Mouse (Mus musculus) liver, postnatal 0 days (tissue): ENCODE data around the gene Serpina6. TPM values are rescaled to one million over a fixed set of nuclear protein-coding genes. Genes with fewer than 3 reads are reported as not detected.
"Not testable (repeated sequence)": the region's sequence is repeated elsewhere in the genome, so short reads cannot be mapped to it uniquely, and the experiment has no call there.

Experiments used
- ATAC-seq: fragments of 200-750 bp; cut with Nextera tagmentation; 2 replicates; pipeline ENCODE4 v1.8.0; 2017; ENCODE audit warnings: mild to moderate bottlenecking, moderate library complexity
- DNase-seq: peaks from one replicate; pipeline ENCODE4 v3.0.0-alpha.2; 2016
- H3K27ac ChIP-seq: fragments of 300-500 bp; sonication (generic); 2 replicates; pipeline ENCODE4 v1.5.1; 2014; ENCODE audit warnings: antibody characterized with exemption, moderate library complexity, mild to moderate bottlenecking, low read depth
- H3K27me3 ChIP-seq: fragments of 300-500 bp; sonication (generic); 2 replicates; pipeline ENCODE4 v1.6.1; 2014; ENCODE audit warnings: low read length, control low read depth, mixed read lengths; ENCODE audit not compliant: insufficient read depth
- H3K36me3 ChIP-seq: fragments of 300-500 bp; sonication (generic); replicated peaks from 2 replicates; pipeline ENCODE4 v1.6.1; 2014; ENCODE audit warnings: mild to moderate bottlenecking, control low read depth, low read length, moderate library complexity, mixed read lengths; ENCODE audit not compliant: insufficient read depth
- H3K4me1 ChIP-seq: fragments of 300-500 bp; sonication (generic); 2 replicates; pipeline ENCODE4 v1.6.1; 2014; ENCODE audit warnings: antibody characterized with exemption, mild to moderate bottlenecking, control low read depth; ENCODE audit not compliant: insufficient read depth
- H3K4me2 ChIP-seq: fragments of 300-500 bp; sonication (generic); 2 replicates; pipeline ENCODE4 v1.6.1; 2014; ENCODE audit warnings: low read depth, mild to moderate bottlenecking, low read length, moderate library complexity, mixed read lengths
- H3K4me3 ChIP-seq: fragments of 300-500 bp; sonication (generic); 2 replicates; pipeline ENCODE4 v1.5.1; 2014; ENCODE audit warnings: low read depth, low read length
- H3K9ac ChIP-seq: fragments of 300-500 bp; sonication (generic); replicated peaks from 2 replicates; pipeline ENCODE4 v1.6.1; 2014; ENCODE audit warnings: mild to moderate bottlenecking, moderate library complexity
- H3K9me3 ChIP-seq: fragments of 300-500 bp; sonication (generic); 2 replicates; pipeline ENCODE4 v1.6.1; 2016; ENCODE audit warnings: mild to moderate bottlenecking, control low read depth, low read length, mixed read lengths
- CTCF ChIP-seq: sonication (generic); IDR thresholded peaks from 2 replicates; pipeline ENCODE4 v1.5.1; 2016; ENCODE audit warnings: antibody characterized with exemption, low read depth
- EP300 ChIP-seq: IDR thresholded peaks from 2 replicates; pipeline ENCODE4 v1.6.1; 2016; ENCODE audit warnings: antibody characterized with exemption, low read depth, mild to moderate bottlenecking
- WGBS: fragments of 180-500 bp; shearing (Covaris S2); extraction: QIAGEN DNeasy Blood & Tissue Kit; methylation state at CpG from one replicate; pipeline ENCODE4 v1.1.7; 2014; ENCODE audit not compliant: insufficient replicate concordance; 5-methylcytosine and 5-hydroxymethylcytosine counted together
- polyA plus RNA-seq: library from polyadenylated mRNA; unstranded; fragments of >200 nt; fragmentation: Nextera tagmentation; extraction: Ambion mirVana; gene quantifications from 2 replicates; pipeline ENCODE4 v1.2.1, GENCODE M21; 2015

Gene Serpina6
- polyA plus RNA-seq, 1 experiment from 2014 or later, result 5.8 TPM

GRCm38 (mm10) chr12:103687021-103687420 lies 30.0 kb upstream of the Serpina6 start:
- H3K4me3 ChIP-seq, result no peak overlapping the region
- peak; percentile 44; the same call in 1 of the 2 replicates for ATAC-seq
- H3K9me3 ChIP-seq, result no peaks in the 10 kb centered on the region
- DNase-seq, result no peak
- H3K4me2 ChIP-seq, result no peak overlapping the region
- H3K27ac ChIP-seq, result no peak overlapping the region
- no peaks in the 10 kb centered on the region for H3K36me3 ChIP-seq
- TF ChIP-seq CTCF, result no peak
- TF ChIP-seq EP300, result no peak
- WGBS, result 40% methylated on average over 7 of the region's 7 CpGs
- H3K27me3 ChIP-seq, result no peaks in the 10 kb centered on the region
- H3K4me1 ChIP-seq, result no peaks in the 10 kb centered on the region; the same call in none of the 2 replicates
- no peak overlapping the region for H3K9ac ChIP-seq

DNA sequence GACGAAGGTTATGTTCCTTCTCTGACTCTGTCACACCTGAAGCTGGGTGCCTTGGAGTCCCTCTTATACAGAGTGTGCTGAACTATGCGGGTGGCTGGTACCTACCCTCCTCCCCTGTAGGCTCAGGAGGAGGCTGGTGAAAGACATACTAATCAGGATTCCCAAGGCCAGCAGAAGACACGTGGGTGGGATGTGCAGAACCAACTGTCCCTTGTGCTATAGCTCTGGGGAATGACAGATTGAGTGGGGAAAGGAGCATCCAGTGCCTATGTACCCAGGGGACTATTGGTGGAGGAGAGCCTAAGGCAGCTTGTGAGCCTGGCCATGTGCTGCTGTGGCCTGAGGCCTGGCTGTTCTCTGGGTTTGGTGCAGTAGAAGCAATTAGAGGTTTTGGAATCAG lies 29.0 kb upstream of the Serpina6 start:
- Histone ChIP-seq H3K4me3 (no peak overlapping the region), H3K36me3 (no peaks in the 10 kb centered on the region), H3K9ac (no peak overlapping the region), H3K27me3 (no peaks in the 10 kb centered on the region), H3K9me3 (no peaks in the 10 kb centered on the region), H3K4me1 (no peaks in the 10 kb centered on the region; the same call in none of the 2 replicates), H3K4me2 (no peak overlapping the region), H3K27ac (no peak overlapping the region)
- no peak for TF ChIP-seq EP300
- no peak for TF ChIP-seq CTCF
- no peak for ATAC-seq
- WGBS, result 50% methylated on average over 3 of the region's 3 CpGs
- DNase-seq, result no peak

- Histone ChIP-seq H3K27me3 (no peaks in the 10 kb centered on the region), H3K4me2 (no peak overlapping the region), H3K4me1 (peaks cover 5% of the 10 kb centered on the region), H3K9ac (no peak overlapping the region), H3K27ac (no peak overlapping the region), H3K9me3 (no peaks in the 10 kb centered on the region), H3K4me3 (no peak overlapping the region), H3K36me3 (no peaks in the 10 kb centered on the region)
- TF ChIP-seq EP300 (no peak), CTCF (no peak)
- 38% methylated on average over 3 of the region's 3 CpGs for WGBS
- DNase-seq (no peak), ATAC-seq (no peak)
Measured at GRCm38 (mm10) chr12:103685386-103685785, 28.4 kb upstream of the Serpina6 start.

DNA sequence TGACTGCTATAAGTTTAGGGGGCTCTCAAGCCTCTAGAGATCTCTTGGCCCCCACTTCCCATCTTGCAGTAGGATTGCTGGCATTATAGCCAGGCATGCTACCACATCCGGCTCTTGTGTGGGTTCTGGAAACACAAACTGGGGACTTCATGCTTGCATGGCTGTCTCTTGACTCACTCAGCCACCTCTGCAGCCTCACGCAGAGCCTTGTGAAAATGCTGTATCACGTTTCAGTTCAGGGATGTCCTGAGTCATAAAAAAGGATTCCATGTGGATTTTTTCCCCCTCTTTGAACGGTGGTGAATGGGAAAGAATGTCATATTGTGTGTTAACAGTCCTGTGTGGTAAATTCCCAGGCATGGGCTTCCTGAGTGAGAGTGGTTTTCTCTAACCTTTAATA lies 26.8 kb upstream of the Serpina6 start:
- Histone ChIP-seq H3K9ac (no peak overlapping the region), H3K9me3 (no peaks in the 10 kb centered on the region), H3K4me3 (no peak overlapping the region), H3K27me3 (no peaks in the 10 kb centered on the region), H3K4me2 (no peak overlapping the region), H3K36me3 (no peaks in the 10 kb centered on the region), H3K4me1 (peaks cover 6% of the 10 kb centered on the region), H3K27ac (no peak overlapping the region)
- ATAC-seq (no peak), DNase-seq (no peak)
- TF ChIP-seq EP300 (no peak), CTCF (no peak)
- 48% methylated on average over 4 of the region's 4 CpGs for WGBS

- 42% methylated on average over 2 of the region's 2 CpGs for WGBS
- Histone ChIP-seq H3K9ac (no peak overlapping the region), H3K4me2 (peak overlapping the region; percentile 27; the same call in 1 of the 2 replicates), H3K4me1 (peaks cover 11% of the 10 kb centered on the region), H3K9me3 (no peaks in the 10 kb centered on the region), H3K36me3 (no peaks in the 10 kb centered on the region), H3K27me3 (no peaks in the 10 kb centered on the region), H3K27ac (peak overlapping the region; percentile 81), H3K4me3 (no peak overlapping the region)
- DNase-seq (no peak), ATAC-seq (peak; percentile 81)
- TF ChIP-seq CTCF (no peak), EP300 (no peak)
Measured at GRCm38 (mm10) chr12:103681739-103682138, 24.7 kb upstream of the Serpina6 start.

GRCm38 (mm10) chr12:103681169-103681568 lies 24.2 kb upstream of the Serpina6 start:
- H3K4me1 ChIP-seq, result peaks cover 13% of the 10 kb centered on the region
- no peak overlapping the region for H3K4me3 ChIP-seq
- no peaks in the 10 kb centered on the region for H3K36me3 ChIP-seq
- WGBS, result 49% methylated on average over 2 of the region's 2 CpGs
- peak overlapping the region; percentile 81 for H3K27ac ChIP-seq
- no peak for TF ChIP-seq CTCF
- H3K9me3 ChIP-seq, result no peaks in the 10 kb centered on the region
- H3K27me3 ChIP-seq, result no peaks in the 10 kb centered on the region
- DNase-seq (no peak), ATAC-seq (peak; percentile 78)
- H3K4me2 ChIP-seq, result peak overlapping the region; percentile 27; the same call in 1 of the 2 replicates
- H3K9ac ChIP-seq, result no peak overlapping the region

GRCm38 (mm10) chr12:103679853-103680252 lies 22.8 kb upstream of the Serpina6 start:
- H3K4me3 ChIP-seq, H3K36me3 ChIP-seq, H3K9me3 ChIP-seq, H3K9ac ChIP-seq, DNase-seq, H3K27me3 ChIP-seq, H3K27ac ChIP-seq, H3K4me2 ChIP-seq: not testable (repeated sequence)
- WGBS, result 89% methylated on average over 1 of the region's 1 CpGs
- H3K4me1 ChIP-seq, result peaks cover 13% of the 10 kb centered on the region
- ATAC-seq, result peak; percentile 70
